Mouse (Mus musculus) cerebellum, postnatal 36 days (tissue): ENCODE measurements around the gene 4931406P16Rik.
A peak's percentile ranks its signal among the peaks of the same experiment; 100 is the strongest.
"Not testable (repeated sequence)": the region's sequence is repeated elsewhere in the genome, so short reads cannot be mapped to it uniquely, and the experiment has no call there.

Experiments used
- DNase-seq, 2 experiments: peaks; one replicate each; pipeline ENCODE4 v3.0.0; 2021 to 2022; ENCODE audit warnings: mixed read lengths in 2 of 2

Gene 4931406P16Rik

GRCm38 (mm10) chr7:34313443-34313875 lies at the start of gene 4931406P16Rik:
Gene 4931406P16Rik, minus strand, starts transcription at chr7:34313551.
- peak; percentile 88 to 92 for DNase-seq

GRCm38 (mm10) chr7:34355629-34356028 lies 42.3 kb upstream of the 4931406P16Rik start:
- no peak for DNase-seq

GRCm38 (mm10) chr7:34351997-34352396 lies 38.6 kb upstream of the 4931406P16Rik start:
- peak in 1 of 2 experiments; percentile 17 for DNase-seq

GRCm38 (mm10) chr7:34350166-34350565 lies 36.8 kb upstream of the 4931406P16Rik start:
- no peak for DNase-seq

- DNase-seq = no peak
Measured at GRCm38 (mm10) chr7:34348011-34348410, 34.7 kb upstream of the 4931406P16Rik start.

- no peak for DNase-seq
Measured at GRCm38 (mm10) chr7:34347041-34347440, 33.7 kb upstream of the 4931406P16Rik start.

GRCm38 (mm10) chr7:34346505-34346904 lies 33.2 kb upstream of the 4931406P16Rik start:
- DNase-seq = no peak

- DNase-seq = no peak
Measured at GRCm38 (mm10) chr7:34342040-34342793, 28.9 kb upstream of the 4931406P16Rik start.

- no peak for DNase-seq
Measured at GRCm38 (mm10) chr7:34340841-34341240, 27.5 kb upstream of the 4931406P16Rik start.

- DNase-seq = no peak
Measured at GRCm38 (mm10) chr7:34339164-34339489, 25.8 kb upstream of the 4931406P16Rik start.

- no peak for DNase-seq
Measured at GRCm38 (mm10) chr7:34338445-34339163, 25.3 kb upstream of the 4931406P16Rik start.

GRCm38 (mm10) chr7:34337268-34337667 lies 23.9 kb upstream of the 4931406P16Rik start:
- DNase-seq = no peak

- not testable (repeated sequence) for DNase-seq
Measured at GRCm38 (mm10) chr7:34336545-34336944, 23.2 kb upstream of the 4931406P16Rik start.

- DNase-seq = no peak
Measured at GRCm38 (mm10) chr7:34327493-34327892, 14.1 kb upstream of the 4931406P16Rik start.

GRCm38 (mm10) chr7:34324857-34325256 lies 11.5 kb upstream of the 4931406P16Rik start:
- no peak for DNase-seq

- no peak for DNase-seq
Measured at GRCm38 (mm10) chr7:34324005-34324404, 10.7 kb upstream of the 4931406P16Rik start.

GRCm38 (mm10) chr7:34323351-34323750 lies 10.0 kb upstream of the 4931406P16Rik start:
- no peak for DNase-seq

- DNase-seq = no peak
Measured at GRCm38 (mm10) chr7:34321958-34322357, 8.6 kb upstream of the 4931406P16Rik start.

- no peak for DNase-seq
Measured at GRCm38 (mm10) chr7:34321119-34321518, 7.8 kb upstream of the 4931406P16Rik start.

GRCm38 (mm10) chr7:34319957-34320356 lies 6.6 kb upstream of the 4931406P16Rik start:
- no peak for DNase-seq

- DNase-seq = no peak
Measured at GRCm38 (mm10) chr7:34319123-34319522, 5.8 kb upstream of the 4931406P16Rik start.

- DNase-seq = no peak
Measured at GRCm38 (mm10) chr7:34317901-34318476, 4.6 kb upstream of the 4931406P16Rik start.

GRCm38 (mm10) chr7:34312786-34313442 lies 437 bp downstream of the 4931406P16Rik start:
- peak in 1 of 2 experiments; percentile 41 for DNase-seq
